Comparison of ENCODE assay signal across 8 mouse cellular contexts in genomic region chr4:41707011-41707535, GRCm38 (mm10). TPM values are rescaled to one million over a fixed set of nuclear protein-coding genes. Genes with fewer than 3 reads are reported as not detected.
DNase-seq lines count a peak whose midpoint lies in the region; ATAC-seq lines count a peak whose summit lies in the region.

No protein-coding gene starts in this region.

- peak; percentile 79 for ATAC-seq in forebrain, embryonic 11.5 days (replicated peaks; ENCODE audit: low FRiP score)

- DNase-seq in adrenal gland, adult (ENCODE audit: inconsistent age in 2 of 2, low spot score in 1 of 2): peak; percentile 64 to 87
- DNase-seq in adrenal gland, adult 8-10 months: no peak
- peak; percentile 61 for DNase-seq in c-Kit-positive CD71-positive TER-119-negative erythroid progenitor cells, embryonic 14.5 days (ENCODE audit: low read depth)
- DNase-seq in forebrain, embryonic 11.5 days (ENCODE audit: low spot score): peak; percentile 87
- DNase-seq in heart, postnatal 4 days: peak; percentile 70
- DNase-seq in layer of hippocampus, adult 9-11 months: peak; percentile 64
- peak; percentile 74 for DNase-seq in lung, postnatal 10 days
- peak; percentile 87 for DNase-seq in right cerebral cortex, adult 18-20 months

- H3K36me3 ChIP-seq in forebrain, embryonic 11.5 days (ENCODE audit: control insufficient read depth, insufficient read depth, low read length): no peaks in the 10 kb centered on the region; the same call in 1 of the 2 replicates

- H3K9me3 ChIP-seq in forebrain, embryonic 11.5 days (ENCODE audit: control insufficient read depth, low read length): no peaks in the 10 kb centered on the region

- H3K4me2 ChIP-seq in forebrain, embryonic 11.5 days (ENCODE audit: low read depth, low read length, severe bottlenecking): peak overlapping the region; percentile 22; the same call in 1 of the 2 replicates

- no peak overlapping the region for H3K4me3 ChIP-seq in forebrain, embryonic 11.5 days (ENCODE audit: low read depth, low read length)

- H3K4me1 ChIP-seq in forebrain, embryonic 11.5 days (replicated peaks; ENCODE audit: control insufficient read depth, insufficient read depth, low read length): peaks cover 16% of the 10 kb centered on the region

- peaks cover 3% of the 10 kb centered on the region; the same call in 1 of the 2 replicates for H3K27me3 ChIP-seq in forebrain, embryonic 11.5 days (ENCODE audit: control insufficient read depth, insufficient read depth, low read length)

- WGBS in forebrain, embryonic 11.5 days: under 1% methylated on average over 13 of the region's 13 CpGs

- H3K27ac ChIP-seq in forebrain, embryonic 11.5 days (ENCODE audit: low read depth, low read length): no peak overlapping the region

- H3K9ac ChIP-seq in forebrain, embryonic 11.5 days (ENCODE audit: low read length): no peak overlapping the region

RNA-seq across cellular contexts. Expression of gene Rpp25l, which starts 6.3 kb away (rescaled TPM):
- total RNA-seq in adrenal gland, adult 8-10 months (2022): 10 to 100 TPM; 35.0 to 44.4 (median 41.8) TPM
- 92.0 and 92.5 TPM in 2 replicates for polyA plus RNA-seq in forebrain, embryonic 11.5 days (2014; fragmentation: Nextera tagmentation; extraction: Ambion mirVana)
- total RNA-seq in heart, postnatal 4 days (2021): 10 to 100 TPM; 27.8 to 28.6 TPM

RNA-seq across cellular contexts. Expression of gene Il11ra1, which starts 7.3 kb away (rescaled TPM):
- 100 to 1,000 TPM in 2 of 4 experiments, 10 to 100 TPM in 2; 81.8 to 130 (median 112) TPM for total RNA-seq in adrenal gland, adult 8-10 months (2022)
- polyA plus RNA-seq in forebrain, embryonic 11.5 days (2014; fragmentation: Nextera tagmentation; extraction: Ambion mirVana): 65.0 and 66.9 TPM in 2 replicates
- total RNA-seq in heart, postnatal 4 days (2021): 10 to 100 TPM; 50.0 to 53.5 TPM

RNA-seq across cellular contexts. Expression of gene Cntfr, which starts 10.2 kb away (rescaled TPM):
- total RNA-seq in adrenal gland, adult 8-10 months (2022): 10 to 100 TPM; 41.4 to 50.9 (median 48.4) TPM
- 35.2 and 37.1 TPM in 2 replicates for polyA plus RNA-seq in forebrain, embryonic 11.5 days (2014; fragmentation: Nextera tagmentation; extraction: Ambion mirVana)
- total RNA-seq in heart, postnatal 4 days (2021): 1 to 10 TPM; 3.9 to 4.0 TPM

RNA-seq across cellular contexts. Expression of gene Dctn3, which starts 15.9 kb away (rescaled TPM):
- 100 to 1,000 TPM; 113 to 133 (median 119) TPM for total RNA-seq in adrenal gland, adult 8-10 months (2022)
- 135 and 142 TPM in 2 replicates for polyA plus RNA-seq in forebrain, embryonic 11.5 days (2014; fragmentation: Nextera tagmentation; extraction: Ambion mirVana)
- total RNA-seq in heart, postnatal 4 days (2021): 10 to 100 TPM; 77.5 to 86.9 TPM

RNA-seq across cellular contexts. Expression of gene Arid3c, which starts 23.9 kb away (rescaled TPM):
- total RNA-seq in adrenal gland, adult 8-10 months (2022): not detected
- polyA plus RNA-seq in forebrain, embryonic 11.5 days (2014; fragmentation: Nextera tagmentation; extraction: Ambion mirVana): 0.59 and 0.80 TPM in 2 replicates
- not detected for total RNA-seq in heart, postnatal 4 days (2021)

Comparison
In these comparisons a context has a peak if more than half of its experiments do, and no peak if none do; other contexts are left out.
1. RNA of gene Cntfr, which starts 10.2 kb away (total RNA-seq): 41.4 to 50.9 TPM in adrenal gland, adult 8-10 months; 3.9 to 4.0 TPM in heart, postnatal 4 days; every median in the first group is over 4 times any median in the second.